Mouse (Mus musculus): ENCODE data around the gene Cd69. TPM values are rescaled to one million over a fixed set of nuclear protein-coding genes. Genes with fewer than 3 reads are reported as not detected.

Cd69 gene
- polyA plus RNA-seq, 1 experiment from 2014 or later, result 0.48 TPM

- Histone ChIP-seq H3K9me3 (ENCODE audit: low read length) (no peaks in the 10 kb centered on the region), H3K27ac (ENCODE audit: low read length) (peak overlapping the region; percentile 83), H3K4me2 (replicated peaks; ENCODE audit: low read depth, low read length) (no peak overlapping the region), H3K4me3 (ENCODE audit: low read depth, low read length) (no peak overlapping the region), H3K4me1 (ENCODE audit: insufficient read depth, low read depth, low read length) (peaks cover 36% of the 10 kb centered on the region; the same call in 1 of the 2 replicates), H3K36me3 (ENCODE audit: insufficient read depth, low read length) (no peaks in the 10 kb centered on the region), H3K27me3 (replicated peaks; ENCODE audit: insufficient read depth, low read length) (no peaks in the 10 kb centered on the region), H3K9ac (replicated peaks; ENCODE audit: low read depth) (no peak overlapping the region)
- TF ChIP-seq EP300 (IDR thresholded peaks at IDR 0.05) (no peak), CTCF (IDR thresholded peaks at IDR 0.05) (no peak)
- DNase-seq (ENCODE audit: low spot score) (no peak), ATAC-seq (no peak)
- 54% methylated on average over 5 of the region's 5 CpGs for WGBS
Measured at GRCm38 (mm10) chr6:129232005-129232841, 43.0 kb downstream of the Cd69 start.

DNA sequence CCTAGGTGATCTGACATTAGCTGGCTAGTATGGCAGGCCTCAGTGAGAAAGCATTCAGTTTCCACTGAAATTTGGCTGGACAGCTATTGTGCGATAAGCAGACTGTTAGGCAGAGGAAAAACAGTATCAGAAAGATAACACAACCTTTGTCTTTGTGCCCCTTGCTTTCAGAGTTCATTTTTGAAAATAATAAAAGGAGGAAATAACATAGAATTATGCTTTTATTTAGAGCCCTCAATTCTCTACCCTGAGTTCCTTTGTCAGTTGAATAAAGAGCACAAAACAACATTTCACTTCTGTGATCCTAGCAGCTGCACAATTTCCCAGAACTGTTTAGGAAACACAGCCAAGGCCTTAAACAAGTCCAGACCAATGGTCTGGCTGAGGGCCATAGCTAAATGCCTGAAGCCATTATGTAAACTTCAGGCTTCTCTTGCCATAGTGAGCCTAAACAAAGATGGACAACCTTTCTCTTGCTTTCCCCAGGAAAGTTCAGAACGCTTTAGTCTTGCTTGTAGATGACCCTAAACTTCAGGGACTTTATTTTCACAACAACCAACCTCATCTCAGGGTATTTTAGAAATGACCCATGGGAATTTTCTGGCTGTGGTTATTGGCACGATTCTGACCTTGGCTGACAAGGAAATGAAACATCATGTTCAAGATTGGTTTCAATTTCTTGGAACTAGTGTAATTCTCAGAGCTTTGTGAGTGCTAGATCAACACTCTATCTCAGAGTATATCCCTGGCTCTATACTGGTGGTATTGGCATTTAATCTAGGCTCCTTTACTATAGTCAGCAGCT is 45.3 kb downstream of the Cd69 start:
- Histone ChIP-seq H3K4me3 (ENCODE audit: low read depth, low read length) (no peak overlapping the region), H3K4me2 (replicated peaks; ENCODE audit: low read depth, low read length) (no peak overlapping the region), H3K9me3 (ENCODE audit: low read length) (no peaks in the 10 kb centered on the region), H3K27ac (ENCODE audit: low read length) (peak overlapping the region; percentile 89), H3K36me3 (ENCODE audit: insufficient read depth, low read length) (no peaks in the 10 kb centered on the region), H3K27me3 (replicated peaks; ENCODE audit: insufficient read depth, low read length) (no peaks in the 10 kb centered on the region), H3K4me1 (ENCODE audit: insufficient read depth, low read depth, low read length) (peaks cover 21% of the 10 kb centered on the region; the same call in 1 of the 2 replicates), H3K9ac (replicated peaks; ENCODE audit: low read depth) (no peak overlapping the region)
- 23% methylated on average over 3 of the region's 3 CpGs for WGBS
- peak; percentile 98 for TF ChIP-seq EP300 (IDR thresholded peaks at IDR 0.05)
- no peak for TF ChIP-seq CTCF (IDR thresholded peaks at IDR 0.05)
- ATAC-seq, result peak; percentile 83
- peak; percentile 95 for DNase-seq (ENCODE audit: low spot score)

GRCm38 (mm10) chr6:129228935-129229773 is 46.1 kb downstream of the Cd69 start:
- no peak for TF ChIP-seq CTCF (IDR thresholded peaks at IDR 0.05)
- TF ChIP-seq EP300 (IDR thresholded peaks at IDR 0.05), result peak; percentile 9; the same call in 1 of the 2 replicates
- Histone ChIP-seq H3K27me3 (replicated peaks; ENCODE audit: insufficient read depth, low read length) (no peaks in the 10 kb centered on the region), H3K36me3 (ENCODE audit: insufficient read depth, low read length) (no peaks in the 10 kb centered on the region), H3K9ac (replicated peaks; ENCODE audit: low read depth) (no peak overlapping the region), H3K4me1 (ENCODE audit: insufficient read depth, low read depth, low read length) (peaks cover 20% of the 10 kb centered on the region; the same call in 1 of the 2 replicates), H3K27ac (ENCODE audit: low read length) (peak overlapping the region; percentile 89), H3K4me3 (ENCODE audit: low read depth, low read length) (no peak overlapping the region), H3K4me2 (replicated peaks; ENCODE audit: low read depth, low read length) (no peak overlapping the region), H3K9me3 (ENCODE audit: low read length) (no peaks in the 10 kb centered on the region)
- DNase-seq (ENCODE audit: low spot score) (no peak), ATAC-seq (no peak)
- 29% methylated on average over 3 of the region's 3 CpGs for WGBS

DNA sequence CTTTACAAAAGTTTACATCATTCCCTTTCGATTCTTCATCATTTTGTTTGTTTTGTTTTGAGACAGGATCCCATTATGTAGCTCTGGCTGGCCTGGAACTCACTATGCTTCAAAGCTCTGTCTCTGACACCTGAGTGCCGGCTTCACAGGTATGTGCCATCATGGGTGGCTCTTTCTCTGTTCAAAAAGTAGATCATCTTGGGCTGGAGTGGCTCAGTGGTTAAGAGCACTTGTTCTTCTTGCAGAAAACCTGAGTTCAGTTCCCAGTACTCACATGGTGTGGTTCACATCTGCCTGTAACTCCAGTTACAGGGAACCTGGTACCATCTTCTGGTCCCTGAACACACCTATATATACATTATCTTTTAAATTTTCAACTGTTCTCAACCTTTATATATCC is 50.2 kb downstream of the Cd69 start:
- peak overlapping the region; percentile 43 for H3K27ac ChIP-seq (ENCODE audit: low read length)
- DNase-seq (ENCODE audit: low spot score) (no peak), ATAC-seq (no peak)
- no peaks in the 10 kb centered on the region for H3K27me3 ChIP-seq (replicated peaks; ENCODE audit: insufficient read depth, low read length)
- peaks cover 4% of the 10 kb centered on the region; the same call in 1 of the 2 replicates for H3K4me1 ChIP-seq (ENCODE audit: insufficient read depth, low read depth, low read length)
- H3K36me3 ChIP-seq (ENCODE audit: insufficient read depth, low read length), result no peaks in the 10 kb centered on the region
- no peak overlapping the region for H3K4me3 ChIP-seq (ENCODE audit: low read depth, low read length)
- WGBS, result 55% methylated on average over 2 of the region's 2 CpGs
- no peaks in the 10 kb centered on the region for H3K9me3 ChIP-seq (ENCODE audit: low read length)
- H3K4me2 ChIP-seq (replicated peaks; ENCODE audit: low read depth, low read length), result no peak overlapping the region
- no peak for TF ChIP-seq EP300 (IDR thresholded peaks at IDR 0.05)
- no peak for TF ChIP-seq CTCF (IDR thresholded peaks at IDR 0.05)
- no peak overlapping the region for H3K9ac ChIP-seq (replicated peaks; ENCODE audit: low read depth)

DNA sequence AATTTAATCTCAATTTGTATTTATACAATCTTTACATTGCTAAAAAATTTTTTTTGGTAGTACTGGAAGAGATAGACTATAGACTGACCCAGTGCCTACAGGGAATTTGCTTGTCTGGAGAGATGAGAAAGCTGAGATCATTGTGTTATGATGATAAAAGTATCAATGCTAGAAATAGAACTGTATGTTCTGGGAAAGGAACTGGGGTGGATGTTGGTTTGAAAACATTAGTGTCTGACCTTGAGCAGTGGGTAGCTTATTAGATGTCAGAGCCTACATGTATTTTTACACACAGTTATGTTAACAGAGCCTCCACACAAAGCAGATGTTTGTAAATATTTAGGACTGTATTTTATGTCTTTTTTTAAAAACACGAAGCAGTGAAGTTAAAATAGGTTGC is 51.1 kb downstream of the Cd69 start:
- Histone ChIP-seq H3K4me2 (replicated peaks; ENCODE audit: low read depth, low read length) (no peak overlapping the region), H3K9me3 (ENCODE audit: low read length) (no peaks in the 10 kb centered on the region), H3K4me3 (ENCODE audit: low read depth, low read length) (no peak overlapping the region), H3K4me1 (ENCODE audit: insufficient read depth, low read depth, low read length) (no peaks in the 10 kb centered on the region), H3K9ac (replicated peaks; ENCODE audit: low read depth) (no peak overlapping the region), H3K27me3 (replicated peaks; ENCODE audit: insufficient read depth, low read length) (no peaks in the 10 kb centered on the region), H3K27ac (ENCODE audit: low read length) (peak overlapping the region; percentile 43; the same call in 1 of the 2 replicates), H3K36me3 (ENCODE audit: insufficient read depth, low read length) (no peaks in the 10 kb centered on the region)
- ATAC-seq (peak; percentile 69), DNase-seq (ENCODE audit: low spot score) (peak; percentile 59)
- TF ChIP-seq EP300 (IDR thresholded peaks at IDR 0.05) (peak; percentile 93), CTCF (IDR thresholded peaks at IDR 0.05) (no peak)
- WGBS, result 37% methylated on average over 1 of the region's 1 CpGs
